Mouse (Mus musculus): ENCODE measurements around the gene Dhx40. TPM values are rescaled to one million over a fixed set of nuclear protein-coding genes. Genes with fewer than 3 reads are reported as not detected.
"Not testable (repeated sequence)": the region's sequence is repeated elsewhere in the genome, so short reads cannot be mapped to it uniquely, and the experiment has no call there.

The Dhx40 gene
- polyA plus RNA-seq, 1 experiment from 2014 or later: 10.4 TPM

DNA sequence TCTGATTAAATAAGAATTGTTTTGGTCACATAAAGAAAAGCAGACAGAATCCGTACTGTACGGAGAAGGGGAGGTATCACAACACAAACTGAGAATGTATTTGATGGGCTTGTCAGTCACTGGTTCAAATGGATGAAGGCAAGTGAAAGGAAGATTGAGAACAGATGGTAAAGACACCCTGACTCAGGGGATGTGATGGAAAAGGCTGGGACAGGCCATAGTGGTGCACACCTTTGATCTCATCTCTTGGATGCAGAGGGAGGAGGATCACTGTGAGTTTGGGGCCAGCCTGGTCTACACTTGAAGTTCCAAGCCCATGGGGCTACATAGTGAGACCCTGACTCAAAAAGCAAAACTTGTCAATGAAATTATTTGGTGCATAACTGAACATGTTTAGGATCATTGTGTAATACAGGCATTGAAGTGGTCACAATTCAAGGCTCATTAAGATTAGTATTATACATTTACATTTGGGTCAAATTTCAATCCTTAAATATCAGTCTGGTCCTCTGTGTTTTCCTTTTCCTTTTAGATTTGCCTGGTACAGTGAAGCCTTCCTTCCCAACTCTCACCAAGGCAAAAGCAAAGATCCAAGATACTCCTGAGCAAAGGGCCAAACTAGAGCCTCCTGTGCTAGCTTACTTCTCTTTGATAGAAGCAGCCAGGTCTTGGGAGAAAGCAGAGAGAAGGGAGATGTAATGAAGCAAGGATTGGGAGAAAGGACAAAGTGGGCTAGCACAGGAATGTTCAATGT lies 3.2 kb upstream of the Dhx40 start:
- no peak overlapping the region for H3K27ac ChIP-seq (ENCODE audit: low read length)
- no peaks in the 10 kb centered on the region for H3K27me3 ChIP-seq (ENCODE audit: control insufficient read depth, insufficient read depth, low read depth, low read length)
- H3K4me3 ChIP-seq (ENCODE audit: low read depth, low read length): no peak overlapping the region
- peaks cover 11% of the 10 kb centered on the region for H3K4me1 ChIP-seq (ENCODE audit: control insufficient read depth, low read depth, low read length)
- H3K9ac ChIP-seq (ENCODE audit: low read depth, low read length): no peak overlapping the region
- 0 out of 2 replicates have a peak, but pooled peaks cover 2% of the 10 kb centered on the region for H3K9me3 ChIP-seq (replicated peaks; ENCODE audit: control insufficient read depth, low read length)
- H3K4me2 ChIP-seq (ENCODE audit: low read depth, low read length): no peak overlapping the region
- no peaks in the 10 kb centered on the region for H3K36me3 ChIP-seq (ENCODE audit: control insufficient read depth, insufficient read depth)
- no peak for ATAC-seq (ENCODE audit: low read depth)
- WGBS (ENCODE audit: insufficient replicate concordance): 81% methylated on average over 2 of the region's 2 CpGs

DNA sequence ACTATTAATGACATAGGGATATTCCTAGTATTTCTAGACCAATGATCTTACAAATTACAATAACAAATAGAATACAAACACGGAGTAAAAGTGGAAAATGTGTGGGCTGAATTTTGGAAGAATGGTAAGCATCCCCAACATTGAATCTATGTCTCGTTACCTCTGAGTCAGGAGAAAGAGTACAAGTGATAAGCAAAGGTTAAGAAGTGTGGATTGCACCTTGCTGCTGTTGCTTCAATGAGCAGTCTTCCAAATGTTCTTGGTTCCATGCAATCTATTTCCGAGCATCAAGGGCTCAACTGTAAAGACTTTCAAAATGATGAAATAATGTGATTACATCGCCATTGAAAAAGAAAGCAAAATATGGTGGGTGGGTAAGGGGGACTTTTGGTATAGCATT lies 2.3 kb upstream of the Dhx40 start:
- 58% methylated on average over 4 of the region's 4 CpGs for WGBS (ENCODE audit: insufficient replicate concordance)
- Histone ChIP-seq H3K27me3 (ENCODE audit: control insufficient read depth, insufficient read depth, low read depth, low read length) (no peaks in the 10 kb centered on the region), H3K9ac (ENCODE audit: low read depth, low read length) (no peak overlapping the region), H3K36me3 (ENCODE audit: control insufficient read depth, insufficient read depth) (no peaks in the 10 kb centered on the region), H3K27ac (ENCODE audit: low read length) (no peak overlapping the region), H3K4me1 (ENCODE audit: control insufficient read depth, low read depth, low read length) (peaks cover 11% of the 10 kb centered on the region), H3K9me3 (replicated peaks; ENCODE audit: control insufficient read depth, low read length) (0 out of 2 replicates have a peak, but pooled peaks cover 2% of the 10 kb centered on the region), H3K4me2 (ENCODE audit: low read depth, low read length) (no peak overlapping the region), H3K4me3 (ENCODE audit: low read depth, low read length) (no peak overlapping the region)
- ATAC-seq (ENCODE audit: low read depth): no peak

- Histone ChIP-seq H3K27ac (ENCODE audit: low read length) (peak overlapping the region; percentile 86), H3K4me1 (ENCODE audit: control insufficient read depth, low read depth, low read length) (peaks cover 11% of the 10 kb centered on the region), H3K27me3 (ENCODE audit: control insufficient read depth, insufficient read depth, low read depth, low read length) (no peaks in the 10 kb centered on the region), H3K4me2 (ENCODE audit: low read depth, low read length) (peak overlapping the region; percentile 87), H3K36me3 (ENCODE audit: control insufficient read depth, insufficient read depth) (peaks cover 6% of the 10 kb centered on the region), H3K9ac (ENCODE audit: low read depth, low read length) (peak overlapping the region; percentile 83), H3K9me3 (replicated peaks; ENCODE audit: control insufficient read depth, low read length) (0 out of 2 replicates have a peak, but pooled peaks cover 2% of the 10 kb centered on the region), H3K4me3 (ENCODE audit: low read depth, low read length) (peak overlapping the region; percentile 100)
- ATAC-seq (ENCODE audit: low read depth): peak; percentile 72
- under 1% methylated on average over 25 of the region's 25 CpGs for WGBS (ENCODE audit: insufficient replicate concordance)
Observed at GRCm38 (mm10) chr11:86807001-86807477, 507 bp downstream of the Dhx40 start.

DNA sequence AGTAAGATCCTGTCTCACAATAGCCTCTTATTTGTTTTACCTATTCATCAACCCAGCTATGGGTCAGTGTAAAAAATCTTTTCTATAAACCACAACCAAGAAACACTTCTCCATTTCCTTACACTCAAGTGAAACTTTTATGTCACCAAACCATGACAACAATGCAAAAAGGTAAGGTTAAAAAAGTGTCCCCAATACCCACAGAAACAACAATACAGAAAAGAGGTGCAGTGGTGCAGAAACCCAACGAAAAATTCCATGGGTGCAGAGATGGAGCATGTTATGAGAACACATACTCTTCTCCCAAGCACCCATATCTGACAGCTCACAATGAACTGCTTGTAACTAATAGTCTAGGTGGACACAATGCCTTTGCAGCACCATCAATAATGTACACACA lies 13.4 kb downstream of the Dhx40 start:
- Histone ChIP-seq H3K4me1 (ENCODE audit: control insufficient read depth, low read depth, low read length) (no peaks in the 10 kb centered on the region), H3K27me3 (ENCODE audit: control insufficient read depth, insufficient read depth, low read depth, low read length) (no peaks in the 10 kb centered on the region), H3K9ac (ENCODE audit: low read depth, low read length) (no peak overlapping the region), H3K27ac (ENCODE audit: low read length) (no peak overlapping the region), H3K4me2 (ENCODE audit: low read depth, low read length) (no peak overlapping the region), H3K4me3 (ENCODE audit: low read depth, low read length) (no peak overlapping the region), H3K36me3 (ENCODE audit: control insufficient read depth, insufficient read depth) (peaks cover 14% of the 10 kb centered on the region), H3K9me3 (replicated peaks; ENCODE audit: control insufficient read depth, low read length) (no peaks in the 10 kb centered on the region)
- ATAC-seq (ENCODE audit: low read depth): no peak
- 64% methylated on average over 1 of the region's 1 CpGs for WGBS (ENCODE audit: insufficient replicate concordance)

DNA sequence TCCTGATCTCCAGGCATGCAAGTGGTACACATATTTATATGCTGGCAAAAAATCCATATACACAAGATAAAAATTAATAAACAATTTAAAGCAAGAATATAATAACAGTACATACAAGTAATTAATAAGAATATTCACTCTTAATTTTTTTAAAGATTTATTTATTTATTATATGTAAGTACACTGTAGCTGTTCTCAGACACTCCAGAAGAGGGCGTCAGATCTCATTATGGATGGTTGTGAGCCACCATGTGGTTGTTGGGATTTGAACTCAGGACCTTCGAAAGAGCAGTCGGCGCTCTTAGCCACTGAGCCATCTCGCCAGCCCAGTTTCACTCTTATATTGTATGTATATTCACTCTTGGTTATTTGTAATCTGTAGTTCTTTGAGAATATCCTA lies 20.1 kb downstream of the Dhx40 start:
- H3K9me3 ChIP-seq (replicated peaks; ENCODE audit: control insufficient read depth, low read length); H3K4me1 ChIP-seq (ENCODE audit: control insufficient read depth, low read depth, low read length); ATAC-seq (ENCODE audit: low read depth); H3K36me3 ChIP-seq (ENCODE audit: control insufficient read depth, insufficient read depth); H3K4me3 ChIP-seq (ENCODE audit: low read depth, low read length); H3K4me2 ChIP-seq (ENCODE audit: low read depth, low read length); H3K27me3 ChIP-seq (ENCODE audit: control insufficient read depth, insufficient read depth, low read depth, low read length); H3K9ac ChIP-seq (ENCODE audit: low read depth, low read length); H3K27ac ChIP-seq (ENCODE audit: low read length): not testable (repeated sequence)
- 76% methylated on average over 5 of the region's 5 CpGs for WGBS (ENCODE audit: insufficient replicate concordance)

DNA sequence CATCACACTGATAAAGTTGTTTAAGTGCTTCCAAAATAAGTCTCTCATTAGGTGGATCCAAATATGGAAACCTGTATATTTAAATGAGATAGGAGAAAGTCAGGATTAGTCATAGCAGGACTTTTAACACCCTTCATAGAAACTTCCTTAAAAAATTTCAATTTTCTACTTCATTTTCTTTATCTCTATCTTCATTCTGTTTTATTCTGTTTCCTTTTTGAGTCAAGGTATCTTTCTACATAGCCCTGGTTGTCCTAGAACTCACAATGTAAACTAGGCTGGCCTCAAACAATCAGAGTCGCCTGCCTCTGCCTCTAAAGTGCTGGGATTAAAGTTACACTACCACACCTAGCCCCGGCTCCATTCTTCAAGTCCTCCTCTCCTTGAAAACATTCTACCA lies 21.8 kb downstream of the Dhx40 start:
- Histone ChIP-seq H3K4me2 (ENCODE audit: low read depth, low read length) (no peak overlapping the region), H3K9ac (ENCODE audit: low read depth, low read length) (no peak overlapping the region), H3K27me3 (ENCODE audit: control insufficient read depth, insufficient read depth, low read depth, low read length) (no peaks in the 10 kb centered on the region), H3K4me1 (ENCODE audit: control insufficient read depth, low read depth, low read length) (no peaks in the 10 kb centered on the region; the same call in 1 of the 2 replicates), H3K36me3 (ENCODE audit: control insufficient read depth, insufficient read depth) (peaks cover 10% of the 10 kb centered on the region), H3K27ac (ENCODE audit: low read length) (no peak overlapping the region), H3K4me3 (ENCODE audit: low read depth, low read length) (no peak overlapping the region), H3K9me3 (replicated peaks; ENCODE audit: control insufficient read depth, low read length) (no peaks in the 10 kb centered on the region)
- ATAC-seq (ENCODE audit: low read depth): no peak
- 87% methylated on average over 2 of the region's 2 CpGs for WGBS (ENCODE audit: insufficient replicate concordance)

DNA sequence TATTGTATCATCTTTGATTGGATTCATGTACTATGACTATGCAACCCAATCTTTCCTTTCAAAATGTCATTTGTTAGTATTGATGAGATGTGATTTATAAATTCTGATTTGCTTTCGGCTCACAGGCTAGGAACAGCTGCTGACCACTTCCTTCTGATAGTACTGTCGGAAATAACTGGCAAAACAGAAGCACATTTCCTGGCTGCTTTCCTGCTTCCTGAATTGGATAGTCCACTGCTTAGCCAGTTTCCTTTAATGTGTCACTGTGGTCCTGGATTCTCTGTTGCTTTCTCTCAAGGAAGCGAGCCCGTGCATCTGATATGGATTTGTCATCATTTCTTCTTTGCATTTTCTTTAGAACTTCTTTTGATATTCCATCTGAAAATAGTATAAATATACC lies 37.7 kb downstream of the Dhx40 start:
- WGBS (ENCODE audit: insufficient replicate concordance): 65% methylated on average over 4 of the region's 4 CpGs
- H3K9me3 ChIP-seq (replicated peaks; ENCODE audit: control insufficient read depth, low read length): no peaks in the 10 kb centered on the region
- ATAC-seq (ENCODE audit: low read depth): no peak
- H3K9ac ChIP-seq (ENCODE audit: low read depth, low read length): no peak overlapping the region
- no peak overlapping the region for H3K27ac ChIP-seq (ENCODE audit: low read length)
- H3K36me3 ChIP-seq (ENCODE audit: control insufficient read depth, insufficient read depth): 0 out of 2 replicates have a peak, but pooled peaks cover 5% of the 10 kb centered on the region
- H3K27me3 ChIP-seq (ENCODE audit: control insufficient read depth, insufficient read depth, low read depth, low read length): no peaks in the 10 kb centered on the region
- H3K4me2 ChIP-seq (ENCODE audit: low read depth, low read length): no peak overlapping the region
- no peak overlapping the region for H3K4me3 ChIP-seq (ENCODE audit: low read depth, low read length)
- no peaks in the 10 kb centered on the region for H3K4me1 ChIP-seq (ENCODE audit: control insufficient read depth, low read depth, low read length)

DNA sequence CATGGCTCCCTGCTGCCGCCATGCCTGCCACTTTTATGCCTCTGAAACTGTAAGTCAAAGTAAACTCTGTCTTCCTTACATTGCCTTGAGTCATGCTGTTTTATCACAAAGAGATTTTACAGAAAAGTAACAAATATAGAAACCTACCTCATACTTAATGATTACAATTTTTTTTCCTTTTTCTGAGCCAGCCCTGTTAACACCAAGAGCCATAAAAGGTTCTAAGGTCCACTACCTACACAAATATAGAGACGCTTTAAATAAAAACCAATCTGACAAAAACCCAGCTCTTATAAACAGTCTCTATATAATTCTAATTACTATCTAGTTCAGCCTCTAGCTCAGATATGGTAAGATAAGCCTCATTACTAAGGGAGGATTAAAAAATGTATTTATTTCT lies 43.0 kb downstream of the Dhx40 start:
- Histone ChIP-seq H3K27ac (ENCODE audit: low read length) (no peak overlapping the region), H3K36me3 (ENCODE audit: control insufficient read depth, insufficient read depth) (no peaks in the 10 kb centered on the region), H3K4me2 (ENCODE audit: low read depth, low read length) (no peak overlapping the region), H3K27me3 (ENCODE audit: control insufficient read depth, insufficient read depth, low read depth, low read length) (no peaks in the 10 kb centered on the region), H3K9me3 (replicated peaks; ENCODE audit: control insufficient read depth, low read length) (no peaks in the 10 kb centered on the region), H3K4me1 (ENCODE audit: control insufficient read depth, low read depth, low read length) (peaks cover 12% of the 10 kb centered on the region), H3K9ac (ENCODE audit: low read depth, low read length) (no peak overlapping the region), H3K4me3 (ENCODE audit: low read depth, low read length) (no peak overlapping the region)
- WGBS (ENCODE audit: insufficient replicate concordance): 88% methylated on average over 2 of the region's 2 CpGs
- no peak for ATAC-seq (ENCODE audit: low read depth)

- H3K4me3 ChIP-seq (ENCODE audit: low read depth, low read length); H3K36me3 ChIP-seq (ENCODE audit: control insufficient read depth, insufficient read depth); H3K4me2 ChIP-seq (ENCODE audit: low read depth, low read length); H3K27me3 ChIP-seq (ENCODE audit: control insufficient read depth, insufficient read depth, low read depth, low read length); H3K9ac ChIP-seq (ENCODE audit: low read depth, low read length); ATAC-seq (ENCODE audit: low read depth); H3K9me3 ChIP-seq (replicated peaks; ENCODE audit: control insufficient read depth, low read length); H3K27ac ChIP-seq (ENCODE audit: low read length): not testable (repeated sequence)
- WGBS (ENCODE audit: insufficient replicate concordance): 87% methylated on average over 11 of the region's 11 CpGs
- H3K4me1 ChIP-seq (ENCODE audit: control insufficient read depth, low read depth, low read length): peaks cover 21% of the 10 kb centered on the region
Observed at GRCm38 (mm10) chr11:86763127-86763526, 44.4 kb downstream of the Dhx40 start.

All from liver, embryonic 16.5 days (tissue).